Mouse (Mus musculus) kidney, embryonic 14.5 days (tissue): ENCODE measurements at regions not wholly inside any gene's neighbourhood (a gene's known extent, or its start where the extent isn't known, plus 50 kb on each side); places are given as distances from the start of the nearest gene placed in this dataset.

Source experiments
- ATAC-seq: fragments of 200-750 bp; cut with Nextera tagmentation; 2 replicates; pipeline ENCODE4 v1.8.0; 2017; ENCODE audit warnings: moderate number of reproducible peaks, mild to moderate bottlenecking, moderate TSS enrichment, moderate library complexity; ENCODE audit not compliant: low FRiP score, low TSS enrichment
- H3K27ac ChIP-seq: fragments of 300-500 bp; sonication (generic); 2 replicates; pipeline ENCODE4 v1.5.1; 2014; ENCODE audit warnings: low read depth, mild to moderate bottlenecking, low read length, moderate library complexity, mixed read lengths
- H3K27me3 ChIP-seq: fragments of 300-500 bp; sonication (generic); 2 replicates; pipeline ENCODE4 v1.6.1; 2014; ENCODE audit warnings: mild to moderate bottlenecking, low read length; ENCODE audit not compliant: control insufficient read depth, insufficient read depth
- H3K36me3 ChIP-seq: fragments of 300-500 bp; sonication (generic); 2 replicates; pipeline ENCODE4 v1.6.1; 2014; ENCODE audit warnings: low read length, mixed read lengths; ENCODE audit not compliant: control insufficient read depth, insufficient read depth
- H3K4me1 ChIP-seq: fragments of 300-500 bp; sonication (generic); 2 replicates; pipeline ENCODE4 v1.6.1; 2014; ENCODE audit warnings: low read length, mixed read lengths; ENCODE audit not compliant: control insufficient read depth, insufficient read depth
- H3K4me2 ChIP-seq: fragments of 300-500 bp; sonication (generic); replicated peaks from 2 replicates; pipeline ENCODE4 v1.6.1; 2014; ENCODE audit warnings: low read depth, mild to moderate bottlenecking, low read length
- H3K4me3 ChIP-seq: fragments of 300-500 bp; sonication (generic); 2 replicates; pipeline ENCODE4 v1.5.1; 2014; ENCODE audit warnings: mild to moderate bottlenecking, low read length
- H3K9ac ChIP-seq: fragments of 300-500 bp; sonication (generic); 2 replicates; pipeline ENCODE4 v1.6.1; 2014; ENCODE audit warnings: low read depth, mild to moderate bottlenecking, low read length, moderate library complexity
- H3K9me3 ChIP-seq: fragments of 300-500 bp; sonication (generic); 2 replicates; pipeline ENCODE4 v1.6.1; 2016; ENCODE audit warnings: low read length; ENCODE audit not compliant: control insufficient read depth
- WGBS: fragments of 180-500 bp; shearing (Covaris S2); extraction: QIAGEN DNeasy Blood & Tissue Kit; methylation state at CpG from one replicate; pipeline ENCODE4 v1.1.7; 2014; 5-methylcytosine and 5-hydroxymethylcytosine counted together

- H3K4me3 ChIP-seq, result no peak overlapping the region
- H3K36me3 ChIP-seq, result no peaks in the 10 kb centered on the region
- no peaks in the 10 kb centered on the region for H3K9me3 ChIP-seq
- H3K4me1 ChIP-seq, result no peaks in the 10 kb centered on the region
- no peak for ATAC-seq
- no peaks in the 10 kb centered on the region for H3K27me3 ChIP-seq
- WGBS, result 61% methylated on average over 2 of the region's 2 CpGs
- H3K27ac ChIP-seq, result no peak overlapping the region
- H3K9ac ChIP-seq, result no peak overlapping the region
- H3K4me2 ChIP-seq, result no peak overlapping the region
Observed at GRCm38 (mm10) chr7:115106041-115106440, 362.5 kb downstream of the Insc start.

GRCm38 (mm10) chr7:115112282-115112681 lies 368.8 kb downstream of the Insc start:
- Histone ChIP-seq H3K27ac (no peak overlapping the region), H3K4me2 (no peak overlapping the region), H3K4me3 (no peak overlapping the region), H3K9me3 (no peaks in the 10 kb centered on the region), H3K27me3 (no peaks in the 10 kb centered on the region), H3K36me3 (no peaks in the 10 kb centered on the region), H3K4me1 (no peaks in the 10 kb centered on the region), H3K9ac (no peak overlapping the region)
- 57% methylated on average over 3 of the region's 3 CpGs for WGBS
- ATAC-seq, result no peak

DNA sequence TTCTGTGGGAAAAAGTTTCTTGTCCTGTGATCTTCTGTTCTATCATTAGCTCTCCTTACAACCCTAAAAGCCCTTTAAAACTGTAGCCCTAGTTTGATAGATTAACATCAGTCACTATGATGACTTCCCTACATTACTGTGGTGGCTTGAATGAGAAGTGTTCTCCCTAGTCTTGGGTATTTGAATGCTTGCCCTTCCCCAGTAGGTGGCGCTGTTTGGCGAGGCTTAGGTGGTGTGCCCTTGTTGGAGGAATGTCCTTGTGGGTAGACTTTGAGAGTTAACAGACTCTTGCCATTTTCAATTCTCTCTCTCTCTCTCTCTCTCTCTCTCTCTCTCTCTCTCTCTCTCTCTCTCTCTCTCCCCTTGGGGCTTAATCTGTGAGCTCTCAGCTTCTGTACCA lies 379.8 kb downstream of the Insc start:
- Histone ChIP-seq H3K36me3 (no peaks in the 10 kb centered on the region), H3K4me1 (no peaks in the 10 kb centered on the region), H3K27me3 (no peaks in the 10 kb centered on the region), H3K27ac (no peak overlapping the region), H3K9me3 (no peaks in the 10 kb centered on the region), H3K4me3 (no peak overlapping the region), H3K9ac (no peak overlapping the region), H3K4me2 (no peak overlapping the region)
- ATAC-seq, result no peak
- WGBS, result 59% methylated on average over 2 of the region's 2 CpGs

GRCm38 (mm10) chr7:115129001-115129400 lies 385.5 kb downstream of the Insc start:
- no peak overlapping the region for H3K4me3 ChIP-seq
- WGBS, result 49% methylated on average over 3 of the region's 3 CpGs
- ATAC-seq, result no peak

DNA sequence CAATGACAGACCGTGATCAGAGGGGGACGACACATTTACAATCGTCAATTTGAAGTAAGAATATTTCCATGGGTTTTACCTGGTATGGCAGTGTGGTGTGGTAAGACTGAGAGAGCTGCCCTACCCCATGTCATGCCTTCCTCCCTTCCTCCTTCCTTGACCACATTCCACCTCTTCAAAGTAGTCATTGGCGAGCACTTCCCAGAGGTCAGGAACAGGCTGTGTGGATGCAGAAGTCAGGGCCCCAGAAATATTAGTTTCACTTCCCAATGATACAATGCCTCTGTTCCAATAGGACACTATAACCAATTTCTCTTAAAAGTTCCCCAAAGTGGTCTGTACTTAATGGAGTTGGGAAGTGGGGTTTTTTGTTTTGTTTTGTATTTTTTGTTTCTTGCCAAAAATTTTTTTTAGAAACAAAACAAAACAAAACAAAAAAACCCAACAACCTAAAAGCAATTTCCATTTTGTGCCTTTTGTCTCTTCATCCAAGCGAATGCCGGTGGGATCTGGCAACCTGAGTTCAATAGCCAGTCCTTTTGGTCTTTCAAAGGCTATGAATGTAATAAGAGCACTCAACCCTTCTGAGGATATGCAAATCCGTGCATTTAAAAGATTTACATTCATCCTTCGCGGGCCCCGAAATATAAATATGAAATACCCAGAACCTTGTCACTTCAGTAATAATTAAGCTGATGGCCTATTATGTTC lies 387.9 kb downstream of the Insc start:
- H3K27ac ChIP-seq, result no peak overlapping the region
- no peaks in the 10 kb centered on the region for H3K27me3 ChIP-seq
- H3K4me1 ChIP-seq, result no peaks in the 10 kb centered on the region
- H3K9ac ChIP-seq, result no peak overlapping the region
- no peaks in the 10 kb centered on the region for H3K9me3 ChIP-seq
- ATAC-seq, result no peak
- no peak overlapping the region for H3K4me3 ChIP-seq
- no peak overlapping the region for H3K4me2 ChIP-seq
- H3K36me3 ChIP-seq, result no peaks in the 10 kb centered on the region
- 85% methylated on average over 10 of the region's 10 CpGs for WGBS

More at GRCm38 (mm10) chr7:115129001-115129400, 385.5 kb downstream of the Insc start:
- Histone ChIP-seq H3K27me3 (no peaks in the 10 kb centered on the region), H3K4me2 (no peak overlapping the region), H3K9ac (no peak overlapping the region), H3K27ac (no peak overlapping the region), H3K36me3 (no peaks in the 10 kb centered on the region), H3K9me3 (no peaks in the 10 kb centered on the region), H3K4me1 (no peaks in the 10 kb centered on the region)

DNA sequence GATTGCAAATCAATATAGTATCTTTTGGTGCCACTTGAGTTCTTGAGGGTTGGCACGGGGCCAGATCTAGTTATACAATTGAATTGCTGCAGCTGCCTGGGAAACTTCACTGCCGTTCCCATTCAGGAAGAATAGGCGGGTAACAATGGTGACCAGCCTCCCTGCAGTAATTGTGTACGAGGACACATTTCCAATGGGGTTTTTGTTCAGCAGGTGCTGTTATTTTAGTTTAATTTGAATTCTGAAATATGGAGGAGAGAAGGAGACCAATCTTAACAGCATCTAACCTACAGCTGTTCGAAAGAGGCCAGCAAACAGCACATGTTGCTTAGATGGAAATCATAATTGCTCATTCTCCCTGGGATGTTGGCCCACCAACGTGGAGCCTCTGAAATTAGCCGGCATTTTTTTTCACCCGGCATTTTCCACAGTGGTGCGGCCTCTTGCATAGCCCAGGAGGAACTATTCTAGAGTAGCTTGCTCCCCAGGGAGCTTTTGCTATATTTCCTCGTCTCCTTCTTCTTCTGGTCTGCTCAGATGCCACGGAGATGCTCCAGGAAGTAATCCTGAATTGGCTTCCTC lies 388.6 kb downstream of the Insc start:
- no peaks in the 10 kb centered on the region for H3K36me3 ChIP-seq
- no peak overlapping the region for H3K4me2 ChIP-seq
- no peak overlapping the region for H3K27ac ChIP-seq
- 75% methylated on average over 11 of the region's 11 CpGs for WGBS
- no peaks in the 10 kb centered on the region for H3K4me1 ChIP-seq
- no peak overlapping the region for H3K9ac ChIP-seq
- no peaks in the 10 kb centered on the region for H3K27me3 ChIP-seq
- no peaks in the 10 kb centered on the region for H3K9me3 ChIP-seq
- no peak overlapping the region for H3K4me3 ChIP-seq
- ATAC-seq, result no peak

DNA sequence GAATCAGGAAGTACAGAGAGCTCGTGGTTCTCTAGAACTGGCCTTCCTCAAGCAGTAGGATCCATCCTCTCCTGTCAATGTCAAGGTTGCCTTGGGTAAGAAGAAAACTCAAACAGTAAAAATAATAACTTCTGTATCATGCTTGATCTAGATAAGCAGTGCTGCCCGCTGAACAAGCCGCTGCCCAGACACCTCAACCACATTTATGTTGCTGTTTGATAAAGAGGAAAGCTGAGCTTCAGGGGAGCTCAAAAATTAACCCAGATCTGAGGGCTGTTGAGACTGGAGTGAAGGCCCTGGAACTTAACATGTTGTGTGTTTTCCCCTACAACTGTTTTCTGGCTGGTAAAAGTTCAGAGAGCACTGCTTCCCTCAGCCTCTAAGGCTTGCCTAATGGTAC lies 389.1 kb downstream of the Insc start:
- WGBS, result 78% methylated on average over 3 of the region's 3 CpGs
- no peak overlapping the region for H3K4me2 ChIP-seq
- H3K4me1 ChIP-seq, result no peaks in the 10 kb centered on the region
- H3K9ac ChIP-seq, result no peak overlapping the region
- H3K27ac ChIP-seq, result no peak overlapping the region
- H3K27me3 ChIP-seq, result no peaks in the 10 kb centered on the region
- H3K36me3 ChIP-seq, result no peaks in the 10 kb centered on the region
- H3K4me3 ChIP-seq, result no peak overlapping the region
- ATAC-seq, result no peak
- no peaks in the 10 kb centered on the region for H3K9me3 ChIP-seq

DNA sequence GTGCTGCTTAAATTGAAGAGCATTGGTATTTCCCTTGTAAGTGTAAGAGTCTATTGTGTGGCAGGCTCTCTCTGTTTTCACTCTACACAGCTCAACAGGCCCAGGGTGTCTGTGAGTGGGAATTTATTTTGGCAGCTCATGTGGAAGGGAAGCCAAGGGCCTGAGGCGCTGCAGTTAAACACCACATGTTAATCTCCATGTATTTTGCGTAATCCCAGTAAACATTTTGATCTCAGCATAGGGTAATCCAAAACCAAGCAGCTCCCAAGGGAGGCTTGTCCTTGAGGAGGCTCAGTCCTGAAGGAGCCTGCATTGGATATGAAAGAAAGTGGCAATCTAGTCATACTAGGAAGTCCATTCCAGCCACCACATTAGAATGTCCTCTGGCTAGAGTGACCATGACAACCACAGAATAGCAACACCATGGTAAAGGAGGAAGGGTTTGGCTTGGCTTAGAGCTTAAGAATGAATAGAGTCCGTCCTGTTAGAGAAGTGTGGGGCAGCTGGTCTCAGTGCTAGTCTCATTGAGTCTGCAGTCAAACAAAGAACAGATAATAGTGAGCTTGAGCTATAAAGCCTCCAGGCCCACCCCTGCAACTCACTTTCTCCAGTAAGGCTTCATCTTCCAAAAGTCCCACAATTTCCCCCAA lies 391.6 kb downstream of the Insc start:
- no peak overlapping the region for H3K9ac ChIP-seq
- H3K9me3 ChIP-seq, result no peaks in the 10 kb centered on the region
- no peaks in the 10 kb centered on the region for H3K27me3 ChIP-seq
- H3K4me2 ChIP-seq, result no peak overlapping the region
- no peak overlapping the region for H3K4me3 ChIP-seq
- WGBS, result 84% methylated on average over 3 of the region's 3 CpGs
- ATAC-seq, result no peak
- H3K27ac ChIP-seq, result no peak overlapping the region
- no peaks in the 10 kb centered on the region for H3K4me1 ChIP-seq
- H3K36me3 ChIP-seq, result no peaks in the 10 kb centered on the region

GRCm38 (mm10) chr7:115140286-115140685 lies 396.8 kb downstream of the Insc start:
- ATAC-seq, result no peak
- Histone ChIP-seq H3K4me3 (no peak overlapping the region), H3K27ac (no peak overlapping the region), H3K9me3 (no peaks in the 10 kb centered on the region), H3K4me1 (no peaks in the 10 kb centered on the region), H3K4me2 (no peak overlapping the region), H3K27me3 (no peaks in the 10 kb centered on the region), H3K9ac (no peak overlapping the region), H3K36me3 (no peaks in the 10 kb centered on the region)
- 85% methylated on average over 3 of the region's 3 CpGs for WGBS
